Mouse (Mus musculus): Measurements from ENCODE around the gene Camkmt.

- TF ChIP-seq POLR2A (IDR thresholded peaks at IDR 0.05; ENCODE audit: low read depth, low read length), result peak; percentile 61
- no peak for TF ChIP-seq CTCF (IDR thresholded peaks at IDR 0.05; ENCODE audit: extremely low read depth, insufficient read length, insufficient replicate concordance, low read depth, low read length)
These were observed at the start of gene Camkmt, which contains the start of gene Prepl for GRCm38 (mm10) chr17:85090120-85091099.

Measured in small intestine, adult 2 months (tissue).